Comparison of ENCODE assay signal across 12 mouse cellular contexts in the genomic region with DNA sequence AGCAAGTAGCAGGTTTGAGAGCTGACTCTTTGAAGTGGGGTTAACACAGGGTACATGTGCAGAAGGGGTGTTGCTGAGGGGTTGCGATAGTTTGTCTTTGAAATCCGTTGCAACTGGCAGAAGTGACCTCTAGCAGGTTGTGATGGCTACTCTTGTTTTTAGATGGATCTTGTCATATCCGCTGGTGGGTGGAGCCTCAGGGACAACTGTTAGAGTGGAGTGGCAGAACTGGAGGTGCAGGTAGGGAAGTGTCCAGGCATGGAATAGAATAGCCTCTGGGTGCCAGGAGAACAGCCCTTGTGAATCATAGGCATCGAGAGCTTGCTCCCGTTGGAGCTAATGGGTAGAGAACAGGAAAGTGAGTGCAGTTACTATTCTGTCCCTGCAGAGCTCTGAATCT.
DNase-seq lines count a peak whose midpoint lies in the region; ATAC-seq and TF ChIP-seq lines count a peak whose summit lies in the region.
"Had no signal": no experiment of that assay in that cellular context is flagged by ENCODE, and none has a peak within 500 bp of the region (broad histone marks: within the 10 kb centered on the region; RNA-seq: fewer than 3 reads in every experiment).

No protein-coding gene starts in this region.

- no peak overlapping the region for H3K4me2 ChIP-seq in embryonic facial prominence, embryonic 15.5 days (replicated peaks)
- H3K4me2 ChIP-seq: hindbrain, embryonic 15.5 days had no signal

- no peaks in the 10 kb centered on the region for H3K36me3 ChIP-seq in heart, embryonic 10.5 days
- no peaks in the 10 kb centered on the region for H3K36me3 ChIP-seq in liver, adult 2 months (ENCODE audit: control insufficient read depth, insufficient read depth, low read length)
- H3K36me3 ChIP-seq in embryonic facial prominence, embryonic 15.5 days = no peaks in the 10 kb centered on the region
- H3K36me3 ChIP-seq: hindbrain, embryonic 15.5 days; midbrain, embryonic 10.5 days had no signal

- no peak overlapping the region for H3K4me3 ChIP-seq in heart, embryonic 10.5 days
- H3K4me3 ChIP-seq in liver, adult 2 months (ENCODE audit: insufficient read depth, low read depth, low read length) = no peak overlapping the region
- no peak overlapping the region for H3K4me3 ChIP-seq in embryonic facial prominence, embryonic 15.5 days (replicated peaks)
- H3K4me3 ChIP-seq: hindbrain, embryonic 15.5 days; layer of hippocampus, adult 2 months; midbrain, embryonic 10.5 days had no signal

- WGBS in heart, embryonic 10.5 days = 45% methylated on average over 5 of the region's 5 CpGs
- WGBS in liver, adult 2 months = 17% methylated on average over 5 of the region's 5 CpGs
- WGBS in embryonic facial prominence, embryonic 15.5 days = 40% methylated on average over 5 of the region's 5 CpGs

- no peaks in the 10 kb centered on the region for H3K9me3 ChIP-seq in heart, embryonic 10.5 days
- no peaks in the 10 kb centered on the region for H3K9me3 ChIP-seq in embryonic facial prominence, embryonic 15.5 days (replicated peaks)
- H3K9me3 ChIP-seq: hindbrain, embryonic 15.5 days; midbrain, embryonic 10.5 days had no signal

- H3K9ac ChIP-seq in liver, adult 2 months (ENCODE audit: low read depth, low read length) = no peak overlapping the region
- no peak overlapping the region for H3K9ac ChIP-seq in embryonic facial prominence, embryonic 15.5 days
- H3K9ac ChIP-seq: hindbrain, embryonic 15.5 days had no signal

- H3K27me3 ChIP-seq in heart, embryonic 10.5 days (ENCODE audit: insufficient read depth, poor library complexity, severe bottlenecking) = no peaks in the 10 kb centered on the region
- no peaks in the 10 kb centered on the region for H3K27me3 ChIP-seq in liver, adult 2 months (ENCODE audit: control insufficient read depth, insufficient read depth, low read length)
- no peaks in the 10 kb centered on the region for H3K27me3 ChIP-seq in embryonic facial prominence, embryonic 15.5 days
- H3K27me3 ChIP-seq: hindbrain, embryonic 15.5 days had no signal

- H3K4me1 ChIP-seq in heart, embryonic 10.5 days = peaks cover 69% of the 10 kb centered on the region
- H3K4me1 ChIP-seq in liver, adult 2 months (ENCODE audit: control insufficient read depth, insufficient read depth, low read length) = peaks cover 22% of the 10 kb centered on the region
- peaks cover 46% of the 10 kb centered on the region for H3K4me1 ChIP-seq in embryonic facial prominence, embryonic 15.5 days

- no peak for TF ChIP-seq CTCF in liver, adult 2 months (IDR thresholded peaks at IDR 0.05; ENCODE audit: low read depth, low read length)

- DNase-seq in heart, embryonic 10.5 days (ENCODE audit: low spot score) = no peak
- DNase-seq in heart, adult 8-10 months (ENCODE audit: low spot score) = no peak
- no peak for DNase-seq in liver, adult 2 months (ENCODE audit: extremely low read depth, low read depth, low spot score)
- no peak for DNase-seq in liver
- DNase-seq in lung, postnatal 36 days = peak; percentile 62
- no peak for DNase-seq in spleen, postnatal 4 days (ENCODE audit: low spot score in 2 of 2)
- no peak for DNase-seq in urinary bladder, postnatal 4 days (ENCODE audit: low spot score in 2 of 2)
- DNase-seq: right cerebral cortex, adult 18-20 months had no signal

- TF ChIP-seq POLR2A in liver, adult 2 months (IDR thresholded peaks at IDR 0.05; ENCODE audit: extremely low read depth, insufficient read depth, low read length) = no peak

- peak overlapping the region; percentile 69 for H3K27ac ChIP-seq in heart, embryonic 10.5 days
- peak overlapping the region; percentile 37; the same call in 1 of the 2 replicates for H3K27ac ChIP-seq in liver, adult 2 months (replicated peaks; ENCODE audit: insufficient read depth, low read depth, low read length)
- H3K27ac ChIP-seq in embryonic facial prominence, embryonic 15.5 days (replicated peaks) = peak overlapping the region; percentile 17
- H3K27ac ChIP-seq: hindbrain, embryonic 15.5 days; layer of hippocampus, adult 2 months; midbrain, embryonic 10.5 days had no signal

- no peak for ATAC-seq in embryonic facial prominence, embryonic 15.5 days (ENCODE audit: insufficient number of reproducible peaks, low FRiP score, low TSS enrichment, low read depth)

- H3K79me2 ChIP-seq in liver, adult 2 months (ENCODE audit: control insufficient read depth, insufficient read depth, low read length) = peaks cover 57% of the 10 kb centered on the region

Comparison
In these comparisons a context has a peak if more than half of its experiments do, and no peak if none do; other contexts are left out.
1. H3K27ac ChIP-seq: peak in every context shown above with its lines; median percentile 69 in heart, embryonic 10.5 days; 37 in liver, adult 2 months; 17 in embryonic facial prominence, embryonic 15.5 days.